Mouse (Mus musculus) mouse trophoblast stem cell (cell line): ENCODE measurements at regions not wholly inside any gene's neighbourhood (a gene's known extent, or its start where the extent isn't known, plus 50 kb on each side); places are given as distances from the start of the nearest gene placed in this dataset.
"Not testable (repeated sequence)": the region's sequence is repeated elsewhere in the genome, so short reads cannot be mapped to it uniquely, and the experiment has no call there.

Experiments
- in situ Hi-C, 2 experiments: fragments of 300-500 bp; cut with MseI, MboI; formaldehyde crosslinking; loops; 2 replicates in 1 of 2; 3 replicates in 1 of 2; pipeline ENCODE4 v1.15.1; 2025

- in situ Hi-C loops, result no loop called here
These were observed 232.4 kb upstream of the 1700012A03Rik start for GRCm38 (mm10) chr6:31817640-31818039.

GRCm38 (mm10) chr6:31811890-31812289 lies 238.2 kb upstream of the 1700012A03Rik start:
- in situ Hi-C loops, result no loop called here

GRCm38 (mm10) chr6:31810602-31811512 lies 239.2 kb upstream of the 1700012A03Rik start:
- in situ Hi-C loops, result no loop called here

- in situ Hi-C loops, result not testable (repeated sequence)
These were observed 240.7 kb upstream of the Podxl start for GRCm38 (mm10) chr6:31804468-31804867.

- in situ Hi-C loops, result not testable (repeated sequence)
These were observed 239.4 kb upstream of the Podxl start for GRCm38 (mm10) chr6:31803222-31803621.

- in situ Hi-C loops, result no loop called here
These were observed 227.8 kb upstream of the Podxl start for GRCm38 (mm10) chr6:31791547-31791946.

- in situ Hi-C loops, result no loop called here
These were observed 227.1 kb upstream of the Podxl start for GRCm38 (mm10) chr6:31790906-31791305.

GRCm38 (mm10) chr6:31776841-31777240 lies 213.1 kb upstream of the Podxl start:
- in situ Hi-C loops, result no loop called here

- in situ Hi-C loops, result no loop called here
These were observed 208.1 kb upstream of the Podxl start for GRCm38 (mm10) chr6:31771916-31772315.

GRCm38 (mm10) chr6:31745589-31745988 lies 181.8 kb upstream of the Podxl start:
- in situ Hi-C loops, result no loop called here

- in situ Hi-C loops, result no loop called here
These were observed 167.6 kb upstream of the Podxl start for GRCm38 (mm10) chr6:31731391-31731790.

GRCm38 (mm10) chr6:31719614-31720013 lies 155.8 kb upstream of the Podxl start:
- in situ Hi-C loops, result no loop called here

- in situ Hi-C loops, result no loop called here
These were observed 155.1 kb upstream of the Podxl start for GRCm38 (mm10) chr6:31718843-31719242.

GRCm38 (mm10) chr6:31717531-31717930 lies 153.8 kb upstream of the Podxl start:
- in situ Hi-C loops, result no loop called here

- in situ Hi-C loops, result no loop called here
These were observed 143.5 kb upstream of the Podxl start for GRCm38 (mm10) chr6:31707256-31707655.

GRCm38 (mm10) chr6:31704191-31704590 lies 140.4 kb upstream of the Podxl start:
- in situ Hi-C loops, result no loop called here

- in situ Hi-C loops, result no loop called here
These were observed 139.2 kb upstream of the Podxl start for GRCm38 (mm10) chr6:31702931-31703330.

- in situ Hi-C loops, result no loop called here
These were observed 132.1 kb upstream of the Podxl start for GRCm38 (mm10) chr6:31695885-31696284.

- in situ Hi-C loops, result no loop called here
These were observed 129.3 kb upstream of the Podxl start for GRCm38 (mm10) chr6:31693047-31693446.

GRCm38 (mm10) chr6:31692024-31692423 lies 128.2 kb upstream of the Podxl start:
- in situ Hi-C loops, result no loop called here

- in situ Hi-C loops, result no loop called here
These were observed 116.3 kb upstream of the Podxl start for GRCm38 (mm10) chr6:31680101-31680500.

GRCm38 (mm10) chr6:31665671-31666486 lies 102.1 kb upstream of the Podxl start:
- in situ Hi-C loops, result loop anchor here in 1 of 2 experiments (25.0 kb wide), 1 partner anchor 921 kb away; the partner anchor contains the start of gene Plxna4
